Mouse (Mus musculus) urinary bladder, postnatal 25 days (tissue): ENCODE measurements at regions not wholly inside any gene's neighbourhood (a gene's known extent, or its start where the extent isn't known, plus 50 kb on each side); places are given as distances from the start of the nearest gene placed in this dataset.

Experiments
- DNase-seq: peaks from one replicate; pipeline ENCODE4 v3.0.0; 2022; ENCODE audit warnings: low spot score

- DNase-seq = no peak
These were observed 557.3 kb upstream of the Castor2 start for GRCm38 (mm10) chr5:133542217-133542616.

DNA sequence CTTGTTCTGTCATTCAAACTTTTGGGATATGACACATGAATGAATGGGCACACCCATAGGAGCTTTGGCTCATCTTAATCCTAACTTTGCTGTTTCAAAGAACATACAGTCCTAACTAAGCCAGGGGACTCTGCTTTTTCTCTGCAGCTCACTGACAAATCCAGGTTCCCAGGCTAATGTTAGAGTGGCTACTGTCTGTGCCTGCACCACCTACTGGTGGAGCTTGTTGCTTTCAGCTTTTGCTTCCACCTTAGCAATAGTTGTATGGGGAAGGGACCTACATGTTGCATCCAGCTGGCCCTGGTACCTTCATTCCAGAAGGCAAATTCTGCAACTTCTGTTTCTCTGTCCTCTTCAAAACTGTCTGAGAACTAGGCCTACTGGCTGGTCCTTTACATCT is 566.8 kb upstream of the Castor2 start:
- DNase-seq = no peak

- no peak for DNase-seq
These were observed 593.9 kb upstream of the Castor2 start for GRCm38 (mm10) chr5:133505661-133506060.

DNA sequence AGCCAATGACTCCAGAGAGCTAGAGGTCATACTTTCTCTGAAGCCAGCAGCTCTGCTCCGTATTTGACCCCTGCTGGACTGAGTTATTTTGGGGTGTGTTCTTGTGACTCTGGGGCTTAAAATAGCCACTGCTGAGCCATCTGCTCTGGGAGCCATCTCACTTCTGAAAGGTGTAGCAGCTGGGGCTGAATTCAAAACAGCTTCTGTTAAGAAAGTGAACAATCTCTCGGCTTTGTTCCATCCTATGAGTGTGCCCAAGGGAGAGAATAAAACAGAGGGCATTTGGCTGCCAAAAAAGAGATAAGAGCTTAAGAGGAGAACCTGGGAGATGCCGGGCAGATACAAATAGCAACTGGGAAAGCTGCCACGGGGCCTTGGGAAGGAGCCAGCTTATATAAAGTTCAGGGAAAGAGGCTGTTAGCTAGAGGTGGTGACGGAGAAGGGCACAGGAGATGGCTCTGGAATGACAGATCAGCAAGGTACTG is 611.7 kb upstream of the Castor2 start:
- DNase-seq = peak; percentile 4

DNA sequence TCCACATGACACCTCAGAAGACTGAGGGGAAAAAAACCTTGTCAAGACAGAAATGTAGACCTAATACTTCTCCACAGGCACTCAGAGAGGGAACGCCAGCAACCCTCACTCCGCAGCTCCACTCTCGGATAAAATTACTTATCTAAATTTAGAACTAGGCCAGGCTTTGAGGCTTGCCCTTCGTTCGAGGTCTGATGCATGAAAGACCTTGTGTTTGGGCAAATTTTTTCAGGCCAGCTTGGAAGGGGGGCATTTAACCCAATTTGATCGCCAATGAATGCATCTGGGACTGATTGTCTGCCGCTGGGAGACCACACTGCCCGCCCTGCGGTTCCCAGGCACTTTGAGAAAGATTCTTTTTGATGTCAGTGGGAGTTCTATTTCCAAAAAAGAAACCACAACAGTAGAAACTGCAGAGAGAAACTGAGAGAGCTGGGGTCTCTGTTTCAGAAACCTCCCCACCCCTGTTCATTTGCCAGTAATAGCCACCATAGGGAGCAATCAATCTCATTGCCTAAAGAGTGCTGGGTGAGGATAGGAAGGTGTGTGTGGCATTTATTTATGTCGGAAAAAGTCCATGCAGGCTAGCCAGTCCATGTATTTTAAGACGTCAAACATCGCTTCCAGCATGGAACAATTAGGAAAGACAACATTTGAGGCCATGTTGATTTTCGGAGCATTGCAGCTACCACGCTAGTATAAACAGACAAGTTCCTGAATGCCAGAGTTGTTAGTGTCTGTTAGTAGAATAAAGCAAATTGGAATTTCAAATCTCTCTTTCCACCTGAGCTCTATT is 617.0 kb upstream of the Castor2 start:
- DNase-seq = no peak

DNA sequence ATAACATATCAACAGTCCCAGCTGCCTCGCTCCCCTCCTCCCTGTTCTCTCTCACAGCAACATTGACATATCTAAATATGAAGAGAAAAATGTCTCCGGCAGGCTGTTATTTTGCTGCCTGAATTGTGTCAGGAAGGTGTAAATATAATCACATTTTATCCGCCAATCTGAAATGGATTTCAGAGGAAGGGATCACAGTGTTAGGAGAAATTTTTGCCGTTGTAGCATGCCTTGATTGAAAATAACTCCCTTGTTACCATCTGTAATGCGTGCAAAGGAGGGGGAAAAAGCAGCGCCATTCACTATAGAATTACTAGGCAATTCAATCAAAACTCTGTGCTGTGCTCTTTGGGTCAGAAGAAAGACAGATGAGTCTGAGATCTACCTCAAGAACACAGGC is 620.3 kb upstream of the Castor2 start:
- DNase-seq = no peak

DNA sequence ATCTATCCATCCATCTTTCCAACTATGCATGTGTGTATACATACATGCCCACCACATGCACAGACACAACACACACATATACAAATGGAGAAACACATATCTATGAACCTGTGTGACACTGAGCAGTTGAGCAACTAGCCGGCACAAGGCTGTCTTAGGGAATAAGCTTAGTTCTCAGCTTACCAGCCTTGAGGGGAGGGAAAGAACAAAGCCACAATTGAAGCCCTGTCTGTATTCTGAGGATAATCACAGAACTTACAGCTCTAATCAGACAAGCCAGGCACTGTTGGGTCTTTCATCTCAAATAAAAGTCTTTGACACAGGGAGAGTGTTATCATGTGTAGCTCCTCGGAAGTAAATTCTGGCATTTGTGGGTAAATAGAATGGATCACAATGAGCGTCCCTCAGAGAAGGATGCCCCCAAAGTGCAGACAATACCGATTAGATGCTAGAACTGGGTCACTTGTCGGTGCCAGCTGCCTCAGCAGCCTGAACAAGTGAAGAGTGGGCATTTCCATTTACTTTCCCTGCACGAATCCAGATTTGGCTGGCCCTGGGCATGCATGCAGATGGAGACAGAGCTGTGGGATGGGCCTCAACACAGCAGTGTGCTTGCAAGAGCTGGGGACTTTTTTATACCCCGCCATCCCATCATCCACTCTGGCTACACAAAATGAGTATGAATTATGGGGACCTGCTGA is 646.0 kb upstream of the Castor2 start:
- no peak for DNase-seq

DNA sequence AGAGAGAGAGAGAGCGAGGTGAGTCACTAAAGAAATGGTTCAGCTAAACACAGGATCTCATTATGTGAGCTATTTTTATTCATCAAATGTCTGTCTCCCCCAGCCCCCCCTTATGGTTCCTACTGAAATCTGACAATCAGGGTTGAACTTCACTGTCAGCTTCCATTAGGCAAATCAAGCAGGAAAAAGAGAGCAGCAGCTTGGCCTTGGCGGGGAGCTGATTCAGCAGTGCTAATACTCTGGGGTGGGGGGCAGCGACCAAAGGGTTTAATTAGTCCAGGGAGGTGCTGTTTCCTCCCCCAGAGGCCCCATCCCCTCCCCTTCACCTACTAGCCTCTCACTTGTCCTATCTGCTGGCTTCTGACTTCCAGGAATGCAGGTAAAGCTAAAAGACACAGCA is 649.6 kb upstream of the Castor2 start:
- no peak for DNase-seq

- DNase-seq = no peak
These were observed 698.7 kb upstream of the Castor2 start for GRCm38 (mm10) chr5:133400826-133401225.

- no peak for DNase-seq
These were observed 709.6 kb upstream of the Castor2 start for GRCm38 (mm10) chr5:133389896-133390295.

DNA sequence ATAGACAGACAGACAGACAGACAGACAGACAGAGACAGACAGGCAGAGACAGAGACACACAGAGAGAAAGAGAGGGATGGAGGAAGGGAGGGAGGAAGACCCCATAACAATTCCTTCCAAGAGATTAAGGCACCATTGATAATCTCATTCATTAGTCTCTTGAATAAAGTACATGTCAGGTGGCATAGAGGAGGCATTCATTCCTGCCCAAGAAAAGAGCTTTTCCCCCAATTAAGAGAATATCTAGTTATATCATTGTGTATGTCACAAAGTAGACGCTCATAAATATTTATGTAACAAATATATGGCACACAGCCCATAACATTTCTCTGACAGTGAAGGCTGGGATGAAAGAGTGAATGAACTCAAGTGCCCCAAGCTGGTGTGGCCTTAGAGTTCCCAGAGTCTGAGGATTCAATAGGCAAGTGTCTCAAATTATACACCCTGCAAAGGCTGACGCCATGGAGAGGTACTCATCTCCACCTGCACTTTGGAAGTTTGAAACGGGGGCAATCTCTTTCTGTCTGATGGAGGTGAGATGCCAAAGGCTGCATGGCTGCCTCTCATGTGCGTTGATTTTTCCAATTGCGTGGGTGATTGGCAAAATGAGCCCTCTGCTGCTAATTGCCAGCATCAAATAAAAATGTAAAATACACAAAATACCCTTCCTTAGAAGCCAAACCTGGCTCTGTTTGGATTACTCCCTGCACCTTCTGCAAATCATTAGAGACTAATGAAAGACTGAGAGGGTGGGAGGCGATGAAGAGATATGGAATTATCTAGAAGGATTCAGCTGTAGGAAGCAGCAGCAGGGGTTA is 710.3 kb upstream of the Castor2 start:
- no peak for DNase-seq

DNA sequence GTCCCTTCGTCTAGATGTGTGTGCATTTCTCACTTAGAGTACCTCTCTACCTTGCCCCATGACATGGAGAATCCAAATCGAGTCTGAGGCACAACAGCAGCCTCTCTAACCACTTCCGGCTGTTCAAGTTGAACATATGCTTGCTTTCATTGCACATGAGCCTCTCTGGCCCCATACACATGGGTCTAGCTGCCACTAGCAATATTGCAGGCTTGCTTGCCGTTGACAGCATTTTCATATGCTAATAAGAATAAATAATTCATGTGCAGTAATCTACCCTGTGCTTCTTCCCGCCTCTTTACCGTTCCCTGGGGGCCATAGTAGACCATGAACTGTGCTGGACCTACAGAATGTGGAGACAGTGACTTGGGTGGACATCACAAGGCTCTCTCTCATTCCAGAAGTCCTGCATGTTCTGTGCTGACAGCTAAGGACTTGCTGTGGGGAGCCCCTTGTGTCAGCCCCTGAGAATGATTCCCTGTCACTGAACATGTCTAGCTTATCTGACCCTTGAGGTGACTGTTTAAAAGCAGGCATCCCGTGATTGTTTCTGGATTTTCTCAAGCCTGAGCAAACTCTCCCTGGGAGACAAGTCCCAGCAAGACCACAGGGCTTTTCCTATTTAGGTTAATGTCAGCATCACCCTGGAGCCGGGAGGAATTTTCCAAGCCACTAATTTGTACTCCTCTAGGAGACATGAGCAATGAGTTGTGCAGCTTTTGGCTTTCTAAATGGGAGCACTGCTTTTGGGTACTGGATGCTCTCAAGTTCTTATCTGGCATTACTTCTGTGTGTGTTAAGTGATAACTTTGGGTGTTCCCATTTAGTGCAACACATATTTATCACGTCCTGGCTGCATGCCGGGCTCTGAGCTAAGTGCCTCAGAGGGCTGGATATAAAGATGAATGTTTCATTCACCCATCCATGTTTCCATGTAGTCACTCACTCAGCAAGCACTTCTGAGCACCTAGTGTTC is 713.8 kb upstream of the Castor2 start:
- DNase-seq = no peak

DNA sequence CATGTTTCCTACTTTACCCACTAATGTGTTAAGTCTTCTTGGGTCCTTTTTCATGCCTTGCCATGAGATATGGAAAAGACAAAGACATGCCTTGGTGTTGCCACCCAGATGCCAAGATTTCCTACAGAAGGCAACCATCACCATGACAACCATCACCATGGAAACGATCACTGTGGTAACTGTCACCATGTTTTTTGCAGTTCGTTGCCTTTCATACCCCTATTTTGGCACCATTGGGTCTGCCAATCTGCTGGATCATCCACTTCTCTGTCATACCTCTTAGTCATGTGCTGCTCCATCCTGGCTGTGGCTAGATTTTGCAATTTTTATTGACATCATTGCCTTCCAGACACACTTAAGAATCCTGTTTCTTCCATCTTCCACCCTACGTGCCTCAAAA is 733.7 kb upstream of the Castor2 start:
- no peak for DNase-seq

GRCm38 (mm10) chr5:133347516-133347915 is 752.0 kb upstream of the Castor2 start:
- DNase-seq = no peak

- DNase-seq = no peak
These were observed 757.5 kb upstream of the Castor2 start for GRCm38 (mm10) chr5:133341973-133342372.

GRCm38 (mm10) chr5:133320626-133321025 is 777.5 kb upstream of the Auts2 start:
- DNase-seq = no peak

DNA sequence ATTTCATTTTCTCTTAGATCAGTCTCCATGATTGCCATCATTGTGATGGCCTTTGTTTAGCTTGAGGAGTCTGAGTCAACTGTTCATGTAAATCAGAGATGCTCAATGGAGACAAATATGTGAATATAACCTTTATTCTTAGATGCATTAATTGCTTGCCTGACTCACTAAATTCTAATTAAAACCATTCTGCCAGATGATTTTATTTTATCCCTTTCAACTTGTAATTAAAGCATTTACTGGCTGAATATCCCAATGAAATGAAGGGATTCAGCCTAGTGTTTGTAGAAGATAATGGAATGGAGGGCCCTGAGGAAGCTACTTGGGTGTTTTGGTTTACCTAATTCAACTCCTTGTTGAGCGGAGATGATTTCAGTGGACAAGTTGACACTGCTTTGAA is 777.1 kb upstream of the Auts2 start:
- no peak for DNase-seq

GRCm38 (mm10) chr5:133314031-133314430 is 770.9 kb upstream of the Auts2 start:
- no peak for DNase-seq

DNA sequence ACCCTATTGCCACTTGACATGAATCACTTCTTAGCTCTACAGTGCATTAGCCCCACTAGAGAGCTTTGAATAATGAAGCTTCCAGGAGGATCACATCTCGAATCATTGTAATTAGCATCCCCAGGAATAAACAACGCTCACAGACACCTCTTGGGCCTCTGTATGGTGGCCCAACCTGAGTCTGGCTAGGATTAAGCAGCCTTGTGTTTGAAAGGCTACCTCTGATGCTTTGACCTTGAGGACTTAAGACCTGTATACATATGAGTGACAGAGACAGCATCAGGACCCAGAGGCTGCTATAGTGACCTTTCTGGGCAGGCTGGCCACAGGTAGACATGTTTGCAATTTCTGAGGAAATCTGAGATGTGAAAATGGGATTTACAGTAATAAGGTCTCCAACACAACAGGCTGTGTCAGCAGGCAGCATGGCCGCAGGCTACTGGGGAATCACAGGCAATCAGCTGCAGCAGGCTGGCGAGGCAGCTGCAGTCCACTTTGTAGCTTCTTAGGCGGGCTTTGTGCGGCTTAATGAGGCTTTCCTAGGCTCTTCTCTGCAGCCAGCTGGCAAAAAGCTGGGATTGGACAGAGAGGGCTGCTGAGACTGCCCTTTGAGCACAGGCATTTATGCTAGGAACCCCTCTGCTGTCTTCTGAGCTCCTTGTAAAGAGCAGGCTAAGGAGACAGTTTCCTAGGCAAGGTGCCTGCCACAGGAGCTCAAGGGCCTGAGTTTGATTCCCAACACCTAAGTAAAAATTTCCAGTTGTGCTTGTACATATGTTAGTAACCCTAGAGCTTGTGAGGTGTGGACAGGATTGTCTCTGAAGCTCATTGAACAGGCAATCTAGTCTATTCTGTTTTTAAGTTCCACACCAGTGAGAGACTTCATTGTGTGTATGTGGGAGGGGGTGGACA is 768.1 kb upstream of the Auts2 start:
- DNase-seq = no peak

DNA sequence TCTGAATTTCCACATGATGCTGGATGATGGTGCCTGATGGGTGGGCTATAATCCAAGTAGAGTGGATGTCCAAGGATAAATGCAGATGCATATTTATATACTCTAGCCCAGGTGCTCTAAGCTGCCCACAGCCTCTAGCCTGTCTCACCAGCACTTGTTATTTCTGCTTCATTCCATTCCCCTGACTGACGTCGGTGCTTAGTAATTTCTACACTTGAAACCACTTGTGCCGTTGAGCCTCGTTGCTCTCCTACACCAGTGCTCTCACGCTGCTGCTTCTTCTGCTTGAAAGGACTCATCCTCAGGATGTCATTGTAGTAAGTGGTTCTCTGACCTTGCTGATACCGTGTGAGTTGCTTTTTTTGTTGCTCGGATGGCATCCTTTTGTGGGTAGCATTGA is 724.7 kb upstream of the Auts2 start:
- no peak for DNase-seq
